Mouse (Mus musculus): ENCODE measurements around the gene Scn3b. TPM values are rescaled to one million over a fixed set of nuclear protein-coding genes. Genes with fewer than 3 reads are reported as not detected.
A peak's percentile ranks its signal among the peaks of the same experiment; 100 is the strongest.

Gene Scn3b
- polyA plus RNA-seq, 1 experiment from 2014 or later, result 2.1 TPM

DNA sequence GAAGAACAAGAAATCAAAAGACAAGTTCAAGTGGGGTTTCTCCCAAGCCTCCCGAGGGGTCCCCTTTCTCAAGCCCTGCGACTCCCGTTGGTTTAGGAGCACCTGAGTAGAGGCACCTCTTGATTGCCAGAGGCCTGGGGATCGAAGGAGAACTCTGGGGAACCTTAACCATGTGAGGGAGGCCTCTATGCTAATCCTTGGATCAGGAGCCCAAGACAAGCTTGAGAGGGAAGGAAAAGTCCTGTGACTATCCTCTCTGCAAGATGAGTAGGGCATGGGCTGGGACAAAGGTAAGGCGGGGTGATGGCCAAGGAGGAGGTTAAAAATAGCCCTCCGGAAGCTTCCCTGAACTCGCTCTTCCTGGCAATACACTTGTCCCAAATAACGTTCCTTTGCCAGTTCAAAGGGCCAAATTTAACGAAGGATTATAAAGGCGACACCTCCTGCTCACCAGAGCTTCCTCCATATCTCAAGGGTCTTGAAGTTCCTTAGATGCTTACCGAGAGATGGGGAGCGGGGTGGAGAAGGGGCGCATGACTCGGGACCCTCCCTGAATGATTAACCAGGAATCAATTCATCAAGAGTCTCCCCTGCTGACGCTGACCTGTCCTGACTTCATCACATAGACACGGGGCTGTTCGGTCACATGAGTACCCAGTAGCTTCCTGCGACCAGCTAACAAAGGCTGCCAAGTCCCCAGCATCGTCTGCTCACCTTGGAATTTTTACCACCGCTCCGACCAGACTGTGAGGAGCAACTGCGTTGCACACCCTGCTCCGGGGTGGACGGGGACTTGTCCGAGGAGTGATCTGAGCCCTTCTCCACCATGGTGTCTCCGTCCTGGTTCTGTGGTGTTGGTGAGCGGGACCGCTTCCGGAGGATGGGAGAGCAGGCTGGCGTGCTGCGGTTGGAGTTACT, 64.0 kb downstream of the Scn3b start:
- Histone ChIP-seq H3K9me3 (ENCODE audit: low read length) (no peaks in the 10 kb centered on the region), H3K4me1 (ENCODE audit: insufficient read depth, low read length) (0 out of 2 replicates have a peak, but pooled peaks cover 4% of the 10 kb centered on the region), H3K9ac (replicated peaks; ENCODE audit: low read length) (no peak overlapping the region), H3K27ac (ENCODE audit: low read length) (no peak overlapping the region), H3K27me3 (ENCODE audit: insufficient read depth, low read length) (no peaks in the 10 kb centered on the region), H3K36me3 (ENCODE audit: insufficient read depth, low read length) (no peaks in the 10 kb centered on the region), H3K4me2 (replicated peaks; ENCODE audit: low read depth, low read length) (no peak overlapping the region), H3K4me3 (ENCODE audit: low read length) (no peak overlapping the region)
- ATAC-seq (ENCODE audit: low FRiP score, low TSS enrichment), result no peak
- WGBS, result 86% methylated on average over 31 of the region's 31 CpGs

DNA sequence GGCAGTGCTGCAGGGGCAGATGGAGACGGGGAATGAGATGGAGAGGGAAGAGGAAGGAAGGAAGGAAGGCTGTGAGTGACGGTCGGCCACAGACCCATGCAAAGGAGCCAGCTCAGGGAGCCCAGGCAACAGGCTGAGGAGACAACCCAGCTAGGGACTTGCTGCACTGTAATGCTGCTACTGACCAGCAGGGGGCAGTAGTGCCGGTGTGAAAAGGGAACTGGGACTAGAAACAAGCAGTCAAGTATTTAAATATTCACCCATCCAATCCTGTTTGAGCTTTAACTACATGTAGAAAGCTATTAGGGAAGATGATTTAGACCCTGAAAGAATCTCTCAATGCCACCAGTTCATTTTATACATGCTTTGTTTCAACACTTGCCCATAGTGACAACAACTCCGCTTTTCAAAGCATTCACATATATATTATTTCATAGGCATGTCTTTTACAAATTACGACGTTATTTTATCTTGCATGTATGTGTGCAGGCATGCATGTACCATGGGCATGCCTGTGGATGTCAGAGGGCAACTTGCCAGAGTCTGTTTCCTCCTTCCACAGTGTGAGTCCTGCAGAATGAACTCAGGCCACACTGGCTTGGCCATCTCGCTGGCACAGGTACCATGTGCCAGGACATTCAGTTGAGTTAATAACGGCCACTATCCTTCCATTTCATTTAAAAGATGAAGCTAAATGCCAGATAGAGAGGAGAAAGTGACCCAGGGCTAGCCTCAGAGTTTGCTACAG, 64.8 kb downstream of the Scn3b start:
- no peak for ATAC-seq (ENCODE audit: low FRiP score, low TSS enrichment)
- Histone ChIP-seq H3K27me3 (ENCODE audit: insufficient read depth, low read length) (no peaks in the 10 kb centered on the region), H3K4me1 (ENCODE audit: insufficient read depth, low read length) (0 out of 2 replicates have a peak, but pooled peaks cover 4% of the 10 kb centered on the region), H3K9ac (replicated peaks; ENCODE audit: low read length) (no peak overlapping the region), H3K4me2 (replicated peaks; ENCODE audit: low read depth, low read length) (no peak overlapping the region), H3K36me3 (ENCODE audit: insufficient read depth, low read length) (no peaks in the 10 kb centered on the region), H3K4me3 (ENCODE audit: low read length) (no peak overlapping the region), H3K9me3 (ENCODE audit: low read length) (no peaks in the 10 kb centered on the region), H3K27ac (ENCODE audit: low read length) (no peak overlapping the region)
- WGBS, result 52% methylated on average over 9 of the region's 9 CpGs

DNA sequence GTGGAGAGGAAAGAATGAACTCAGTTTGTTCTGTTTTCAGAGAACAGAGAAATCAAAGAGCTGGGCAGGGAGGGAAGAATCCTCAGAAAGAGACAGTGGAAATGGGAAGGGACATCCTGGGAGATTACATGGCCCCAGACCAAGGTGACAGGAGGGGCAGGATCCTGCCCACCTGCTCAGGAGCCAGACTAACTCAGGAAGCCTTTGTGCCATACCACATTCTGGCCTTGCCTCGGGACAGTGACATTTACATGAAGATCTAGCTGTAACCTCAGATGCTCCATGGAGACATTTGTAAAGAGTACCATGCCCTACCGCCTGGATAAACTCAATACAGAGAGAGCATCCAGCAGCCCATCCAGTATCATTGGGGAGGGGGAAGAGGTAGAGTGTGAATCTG, 65.6 kb downstream of the Scn3b start:
- peaks cover 8% of the 10 kb centered on the region; the same call in 1 of the 2 replicates for H3K4me1 ChIP-seq (ENCODE audit: insufficient read depth, low read length)
- no peak overlapping the region for H3K9ac ChIP-seq (replicated peaks; ENCODE audit: low read length)
- H3K36me3 ChIP-seq (ENCODE audit: insufficient read depth, low read length), result no peaks in the 10 kb centered on the region
- 79% methylated on average over 2 of the region's 2 CpGs for WGBS
- H3K9me3 ChIP-seq (ENCODE audit: low read length), result no peaks in the 10 kb centered on the region
- H3K4me2 ChIP-seq (replicated peaks; ENCODE audit: low read depth, low read length), result no peak overlapping the region
- no peaks in the 10 kb centered on the region for H3K27me3 ChIP-seq (ENCODE audit: insufficient read depth, low read length)
- no peak overlapping the region for H3K4me3 ChIP-seq (ENCODE audit: low read length)
- no peak overlapping the region for H3K27ac ChIP-seq (ENCODE audit: low read length)
- ATAC-seq (ENCODE audit: low FRiP score, low TSS enrichment), result no peak

DNA sequence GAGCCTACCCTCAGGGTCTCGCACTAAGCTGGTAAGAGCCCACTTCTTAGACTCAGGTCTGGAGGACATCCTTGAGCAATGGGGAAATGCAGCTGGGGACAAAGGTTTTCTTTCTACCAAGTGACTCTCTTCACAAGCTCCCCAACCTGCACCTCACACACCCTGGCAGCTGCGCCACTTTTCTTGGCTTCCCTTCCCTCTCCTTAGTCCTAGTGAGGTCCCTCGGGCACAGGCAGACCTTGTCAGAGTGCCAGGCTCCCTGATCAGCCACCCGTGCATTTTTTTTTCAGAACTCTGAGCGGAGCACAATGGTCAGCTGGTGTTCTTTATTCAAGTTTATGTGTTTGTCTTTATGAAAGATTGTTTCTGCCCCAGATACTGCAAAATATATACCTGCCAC, 67.7 kb downstream of the Scn3b start:
- peak overlapping the region; percentile 72 for H3K27ac ChIP-seq (ENCODE audit: low read length)
- WGBS, result 54% methylated on average over 5 of the region's 5 CpGs

DNA sequence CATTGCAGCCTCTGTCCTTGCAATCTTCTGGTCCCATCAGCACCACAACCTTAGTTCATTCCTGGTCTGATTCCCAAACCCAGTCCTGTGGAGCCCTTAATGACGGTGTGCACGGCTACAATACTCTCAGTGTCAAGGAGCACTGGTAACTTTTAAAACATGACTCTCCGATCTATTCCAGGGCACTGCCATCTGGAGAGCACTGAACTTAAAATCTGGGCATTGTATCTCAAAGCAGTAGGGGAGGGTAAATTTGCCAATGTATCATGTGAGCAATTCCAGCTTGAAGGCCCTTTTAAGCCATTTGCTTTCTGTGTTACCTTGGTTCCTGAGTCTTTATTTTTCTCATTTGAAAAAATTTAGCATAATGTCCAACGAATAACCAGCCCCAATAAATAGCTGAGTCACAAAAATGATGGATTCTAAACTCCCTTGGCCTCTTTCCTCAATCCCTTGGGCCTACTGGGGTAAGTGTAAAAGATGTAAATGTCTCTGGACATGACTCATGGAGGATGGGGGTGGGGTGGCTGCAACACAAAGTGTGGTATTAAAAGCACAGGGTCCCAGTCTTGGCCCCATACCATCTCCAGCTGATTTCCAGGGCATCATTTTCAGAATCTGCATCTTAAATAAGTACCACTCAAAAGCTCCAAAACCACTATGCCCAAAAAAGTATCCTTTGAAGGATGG, 68.3 kb downstream of the Scn3b start:
- Histone ChIP-seq H3K4me3 (ENCODE audit: low read length) (no peak overlapping the region), H3K9me3 (ENCODE audit: low read length) (no peaks in the 10 kb centered on the region), H3K4me2 (replicated peaks; ENCODE audit: low read depth, low read length) (no peak overlapping the region), H3K4me1 (ENCODE audit: insufficient read depth, low read length) (peaks cover 11% of the 10 kb centered on the region; the same call in 1 of the 2 replicates), H3K36me3 (ENCODE audit: insufficient read depth, low read length) (no peaks in the 10 kb centered on the region), H3K27me3 (ENCODE audit: insufficient read depth, low read length) (no peaks in the 10 kb centered on the region), H3K27ac (ENCODE audit: low read length) (peak overlapping the region; percentile 2; the same call in 1 of the 2 replicates), H3K9ac (replicated peaks; ENCODE audit: low read length) (no peak overlapping the region)
- 76% methylated on average over 4 of the region's 4 CpGs for WGBS
- ATAC-seq (ENCODE audit: low FRiP score, low TSS enrichment), result no peak

More for the DNA sequence above, 67.7 kb downstream of the Scn3b start:
- Histone ChIP-seq H3K4me1 (ENCODE audit: insufficient read depth, low read length) (peaks cover 11% of the 10 kb centered on the region; the same call in 1 of the 2 replicates), H3K9me3 (ENCODE audit: low read length) (no peaks in the 10 kb centered on the region), H3K4me3 (ENCODE audit: low read length) (no peak overlapping the region), H3K4me2 (replicated peaks; ENCODE audit: low read depth, low read length) (no peak overlapping the region), H3K36me3 (ENCODE audit: insufficient read depth, low read length) (no peaks in the 10 kb centered on the region), H3K27me3 (ENCODE audit: insufficient read depth, low read length) (no peaks in the 10 kb centered on the region), H3K9ac (replicated peaks; ENCODE audit: low read length) (no peak overlapping the region)
- ATAC-seq (ENCODE audit: low FRiP score, low TSS enrichment), result no peak

DNA sequence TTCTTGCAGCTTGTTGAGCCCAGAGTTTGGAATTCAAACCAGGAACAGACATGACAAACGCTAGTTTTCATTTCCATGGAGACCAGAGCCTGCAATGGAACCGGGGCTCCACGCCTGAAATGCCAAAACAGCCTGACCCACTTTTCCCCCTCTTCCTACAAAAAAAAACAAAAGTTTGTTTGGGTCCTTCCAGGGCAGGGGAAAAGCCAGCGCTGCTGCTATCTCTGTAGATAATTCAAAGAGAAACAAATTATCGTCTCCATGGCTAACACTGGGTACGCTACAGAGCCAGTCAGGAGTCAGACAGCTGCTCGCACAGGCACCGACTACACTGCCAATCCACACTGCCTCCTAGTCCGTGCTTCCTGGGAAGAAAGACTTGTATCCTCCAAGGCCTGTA, 70.6 kb downstream of the Scn3b start:
- H3K4me1 ChIP-seq (ENCODE audit: insufficient read depth, low read length), result peaks cover 11% of the 10 kb centered on the region; the same call in 1 of the 2 replicates
- no peaks in the 10 kb centered on the region for H3K27me3 ChIP-seq (ENCODE audit: insufficient read depth, low read length)
- H3K4me3 ChIP-seq (ENCODE audit: low read length), result no peak overlapping the region
- no peak overlapping the region for H3K27ac ChIP-seq (ENCODE audit: low read length)
- no peak overlapping the region for H3K4me2 ChIP-seq (replicated peaks; ENCODE audit: low read depth, low read length)
- no peak for ATAC-seq (ENCODE audit: low FRiP score, low TSS enrichment)
- H3K36me3 ChIP-seq (ENCODE audit: insufficient read depth, low read length), result no peaks in the 10 kb centered on the region
- no peaks in the 10 kb centered on the region for H3K9me3 ChIP-seq (ENCODE audit: low read length)
- 70% methylated on average over 9 of the region's 9 CpGs for WGBS
- H3K9ac ChIP-seq (replicated peaks; ENCODE audit: low read length), result no peak overlapping the region

Other genes with a start within 250 kb of the Scn3b start
- not detected in 2 replicates for gene Olfr981, start 247.8 kb upstream of the Scn3b start, polyA plus RNA-seq (2015; fragmentation: Nextera tagmentation; extraction: Ambion mirVana)
- gene Olfr982, start 195.4 kb upstream of the Scn3b start, polyA plus RNA-seq (2015; fragmentation: Nextera tagmentation; extraction: Ambion mirVana), result not detected in 2 replicates
- not detected in 2 replicates for gene Olfr983, start 175.6 kb upstream of the Scn3b start, polyA plus RNA-seq (2015; fragmentation: Nextera tagmentation; extraction: Ambion mirVana)
- not detected in 2 replicates for gene Olfr984, start 155.0 kb upstream of the Scn3b start, polyA plus RNA-seq (2015; fragmentation: Nextera tagmentation; extraction: Ambion mirVana)
- not detected in 2 replicates for gene Olfr985, start 139.0 kb upstream of the Scn3b start, polyA plus RNA-seq (2015; fragmentation: Nextera tagmentation; extraction: Ambion mirVana)
- gene Tmem225, start 121.1 kb upstream of the Scn3b start, polyA plus RNA-seq (2015; fragmentation: Nextera tagmentation; extraction: Ambion mirVana), result not detected in 2 replicates
- gene Olfr986, start 88.3 kb upstream of the Scn3b start, polyA plus RNA-seq (2015; fragmentation: Nextera tagmentation; extraction: Ambion mirVana), result not detected in 2 replicates
- 7.3 and 7.8 TPM in 2 replicates for gene Zfp202, start 76.9 kb upstream of the Scn3b start, polyA plus RNA-seq (2015; fragmentation: Nextera tagmentation; extraction: Ambion mirVana)

All from kidney, embryonic 16.5 days (tissue).